Mouse (Mus musculus) ES-E14 (cell line): Measurements from ENCODE around the gene R3hdm1.

Experiments
- CHD2 ChIP-seq: IDR thresholded peaks from 2 replicates; pipeline ENCODE4 v1.6.1; 2014; ENCODE audit warnings: mild to moderate bottlenecking, low read depth, low read length, inconsistent platforms
- HCFC1 ChIP-seq: IDR thresholded peaks from 2 replicates; pipeline ENCODE4 v1.6.1; 2012; ENCODE audit warnings: low read length, inconsistent platforms, borderline replicate concordance; ENCODE audit not compliant: insufficient read depth
- MAFK ChIP-seq: IDR thresholded peaks from 2 replicates; pipeline ENCODE4 v1.6.1; 2014; ENCODE audit warnings: mild to moderate bottlenecking, low read depth, low read length, inconsistent platforms; ENCODE audit not compliant: insufficient read depth
- ZC3H11A ChIP-seq: IDR thresholded peaks from 2 replicates; pipeline ENCODE4 v1.6.1; 2012; ENCODE audit warnings: low read depth, mild to moderate bottlenecking, inconsistent platforms, low read length, borderline replicate concordance
- ZNF384 ChIP-seq: IDR thresholded peaks from 2 replicates; pipeline ENCODE4 v1.6.1; 2012; ENCODE audit warnings: low read depth, low read length, inconsistent platforms

- TF ChIP-seq MAFK (no peak), ZC3H11A (no peak), HCFC1 (no peak), CHD2 (no peak), ZNF384 (no peak)
Observed at GRCm38 (mm10) chr1:128235181-128235580, 132.1 kb downstream of the R3hdm1 start.
